Mouse (Mus musculus) gastrocnemius, adult 18-20 months (tissue): ENCODE data around the gene Ddah1. TPM values are rescaled to one million over a fixed set of nuclear protein-coding genes. Genes with fewer than 3 reads are reported as not detected.

Experiments
- DNase-seq: peaks from one replicate; pipeline ENCODE4 v3.0.0; 2021; ENCODE audit warnings: low spot score
- long read RNA-seq, 2 experiments: library from polyadenylated mRNA; stranded (forward); transcript quantifications; one replicate each; pipeline ENCODE4 v2.0.0; 2021
- total RNA-seq, 2 experiments: library from RNA; stranded (reverse); gene quantifications; 2 replicates each; pipeline ENCODE4 v1.2.3; 2021

The Ddah1 gene
- total RNA-seq, result 1 to 10 TPM; 2.7 to 4.4 TPM
- long read RNA-seq, experiment 1, result 0 reads
- long read RNA-seq, experiment 2, partial matches to known transcripts, result 1 of 4 reads
- long read RNA-seq, experiment 2, other reads (novel, unspliced or antisense), result 0 of 4 reads

DNA sequence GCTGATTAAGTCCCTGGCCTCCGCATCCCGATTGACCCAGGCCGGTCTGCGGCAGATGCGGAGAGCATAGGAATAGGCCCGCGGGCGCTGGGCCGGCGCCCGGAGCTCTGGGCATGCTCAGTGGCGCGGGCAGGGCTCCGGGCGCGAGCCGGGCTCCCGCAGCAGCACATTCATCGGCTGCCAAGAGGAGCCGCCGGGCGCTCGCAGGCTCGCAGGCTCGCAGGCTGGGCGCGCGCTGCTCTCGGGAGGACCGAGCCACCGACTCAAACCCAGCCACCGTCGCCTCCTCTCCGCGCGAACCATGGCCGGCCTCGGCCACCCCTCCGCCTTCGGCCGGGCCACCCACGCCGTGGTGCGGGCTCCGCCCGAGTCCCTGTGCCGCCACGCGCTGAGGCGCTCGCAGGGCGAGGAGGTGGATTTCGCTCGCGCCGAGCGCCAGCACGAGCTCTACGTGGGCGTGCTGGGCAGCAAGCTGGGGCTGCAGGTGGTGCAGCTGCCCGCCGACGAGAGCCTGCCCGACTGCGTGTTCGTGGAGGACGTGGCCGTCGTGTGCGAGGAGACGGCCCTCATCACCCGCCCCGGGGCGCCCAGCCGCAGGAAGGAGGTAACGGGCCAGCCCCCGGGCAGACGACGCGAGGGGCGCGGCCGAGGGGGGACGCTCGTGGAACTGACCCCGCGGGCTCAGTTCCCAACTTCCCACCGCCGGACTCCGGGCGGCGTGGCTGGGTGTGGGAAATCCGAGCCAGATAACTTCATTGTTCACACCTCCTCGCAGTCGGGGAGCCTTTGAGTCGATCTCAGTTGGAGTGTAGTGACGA, at the start of gene Ddah1:
Gene Ddah1 (plus strand): TSS at position 115 of the 818 bp plus-strand sequence.
- peak; percentile 46 for DNase-seq

GRCm38 (mm10) chr3:145715923-145716322, 42.6 kb upstream of the Ddah1 start:
- DNase-seq, result no peak

DNA sequence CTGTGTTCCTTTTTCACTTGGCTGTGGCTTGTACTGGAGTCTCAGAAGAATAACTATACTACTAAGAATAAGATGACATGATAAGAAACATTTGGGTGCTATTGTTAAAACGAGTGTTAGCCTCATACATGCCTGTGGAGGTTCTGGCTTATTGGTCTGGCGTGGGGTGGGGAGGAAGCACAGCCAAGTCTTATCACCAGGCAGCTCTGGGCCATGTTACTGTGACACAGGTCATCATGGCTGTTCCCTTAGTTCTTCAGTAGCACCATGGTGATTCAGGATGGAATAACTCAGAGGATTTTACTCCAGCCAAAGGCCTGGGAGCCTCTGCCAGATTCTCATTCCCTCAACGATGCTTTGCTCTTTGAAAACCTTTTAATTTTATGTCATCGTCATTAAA, 38.8 kb upstream of the Ddah1 start:
- DNase-seq, result no peak

DNA sequence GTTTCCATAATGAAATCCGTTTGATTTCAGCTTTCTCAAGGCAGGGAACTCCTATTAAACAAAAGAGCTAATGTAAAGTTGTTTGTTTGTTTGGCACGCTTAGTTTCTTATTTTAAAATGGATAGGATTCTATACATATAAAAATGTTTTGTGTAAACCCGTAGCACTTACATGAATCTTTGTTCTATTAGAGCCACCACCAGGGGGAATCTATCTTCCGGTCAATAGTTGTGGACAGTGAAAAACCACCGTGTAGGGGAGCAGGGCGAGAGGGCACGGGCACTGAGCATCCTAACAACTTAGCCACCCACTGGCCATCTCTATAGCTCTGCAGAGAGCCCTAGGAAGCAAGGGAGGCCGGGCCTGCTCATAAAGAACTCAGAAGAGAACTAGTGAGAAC, 33.4 kb upstream of the Ddah1 start:
- DNase-seq, result no peak

DNA sequence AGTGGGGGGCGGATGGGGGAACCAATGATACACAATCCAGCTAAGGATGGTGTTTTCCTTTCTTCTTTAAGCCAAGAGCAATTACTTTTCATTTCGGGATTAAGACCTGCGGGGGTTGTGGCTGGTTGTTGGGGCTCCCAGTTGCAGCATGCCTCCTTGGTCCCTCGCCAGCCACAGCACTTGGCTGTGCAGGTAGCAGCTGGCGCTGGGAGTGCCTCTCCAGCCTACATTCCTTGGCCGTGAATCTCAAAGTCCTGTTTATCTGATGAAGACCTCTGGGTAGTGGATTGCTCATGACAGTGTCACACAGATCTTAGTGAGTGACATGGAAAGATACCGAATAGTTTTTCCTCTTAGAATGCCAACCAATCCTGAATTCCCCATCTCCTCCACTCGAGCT, 30.1 kb upstream of the Ddah1 start:
- no peak for DNase-seq

GRCm38 (mm10) chr3:145729531-145729930, 28.9 kb upstream of the Ddah1 start:
- peak; percentile 61 for DNase-seq

DNA sequence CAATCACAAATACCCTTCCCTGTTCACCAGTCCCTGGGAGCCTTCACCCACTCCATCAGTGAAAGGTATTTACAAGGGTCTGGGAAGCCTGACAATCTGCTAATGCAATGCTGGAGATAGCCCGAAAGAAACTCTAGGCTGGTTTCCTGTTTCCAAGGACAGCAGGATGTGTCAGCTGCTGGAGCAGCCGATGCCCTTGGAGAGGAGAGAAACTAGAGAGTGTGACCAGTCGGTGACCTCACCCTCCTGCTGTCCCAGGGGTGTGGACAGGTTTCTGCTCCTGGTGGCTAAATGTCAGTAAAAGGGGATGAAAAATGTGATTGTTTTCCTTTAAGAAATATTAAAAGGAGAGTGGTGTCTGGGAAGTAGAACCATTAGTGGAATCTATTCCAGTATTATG, 28.4 kb upstream of the Ddah1 start:
- DNase-seq, result no peak

DNA sequence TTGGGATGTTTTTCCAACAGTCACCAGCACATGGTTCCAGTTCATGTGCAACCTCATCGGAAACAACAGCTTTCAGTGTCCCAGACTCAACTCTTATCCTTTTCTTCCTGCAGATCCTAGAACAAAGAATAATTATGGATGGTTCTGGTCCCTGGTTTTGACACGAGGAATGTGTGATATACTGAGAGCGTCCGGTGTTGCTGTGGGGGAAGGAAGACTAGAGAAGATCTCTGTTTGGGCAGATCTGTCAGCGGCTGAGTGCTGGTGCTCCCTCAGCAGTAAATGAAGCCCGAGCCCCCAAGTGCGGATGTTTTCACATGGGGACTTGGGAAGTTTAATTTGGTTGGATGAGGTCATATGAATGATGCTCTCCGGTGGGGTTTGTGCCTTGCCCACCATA, 23.6 kb upstream of the Ddah1 start:
- DNase-seq, result no peak

- no peak for DNase-seq
Measured at GRCm38 (mm10) chr3:145736562-145736961, 21.9 kb upstream of the Ddah1 start.

DNA sequence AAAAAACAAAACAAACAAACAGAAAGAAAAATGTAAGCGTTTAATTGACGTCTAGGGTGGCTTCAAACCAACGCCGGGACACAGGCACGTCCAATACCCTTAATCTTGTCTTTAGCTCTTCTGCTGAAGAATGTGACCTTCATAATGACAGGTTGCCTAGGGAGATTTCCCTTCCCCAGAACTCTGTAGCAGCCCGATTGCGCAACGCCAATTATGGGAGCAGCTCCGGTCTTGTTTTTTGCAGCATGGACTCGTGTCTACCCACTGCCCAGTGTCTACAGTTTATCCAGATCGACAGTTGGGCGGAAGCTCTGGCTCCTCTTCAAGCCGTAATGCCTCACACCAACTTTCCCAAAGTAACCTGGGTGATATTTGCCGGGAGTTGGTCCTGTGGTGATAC, 19.8 kb upstream of the Ddah1 start:
- no peak for DNase-seq

GRCm38 (mm10) chr3:145739904-145740303, 18.6 kb upstream of the Ddah1 start:
- DNase-seq, result no peak

GRCm38 (mm10) chr3:145743050-145743449, 15.4 kb upstream of the Ddah1 start:
- DNase-seq, result no peak

DNA sequence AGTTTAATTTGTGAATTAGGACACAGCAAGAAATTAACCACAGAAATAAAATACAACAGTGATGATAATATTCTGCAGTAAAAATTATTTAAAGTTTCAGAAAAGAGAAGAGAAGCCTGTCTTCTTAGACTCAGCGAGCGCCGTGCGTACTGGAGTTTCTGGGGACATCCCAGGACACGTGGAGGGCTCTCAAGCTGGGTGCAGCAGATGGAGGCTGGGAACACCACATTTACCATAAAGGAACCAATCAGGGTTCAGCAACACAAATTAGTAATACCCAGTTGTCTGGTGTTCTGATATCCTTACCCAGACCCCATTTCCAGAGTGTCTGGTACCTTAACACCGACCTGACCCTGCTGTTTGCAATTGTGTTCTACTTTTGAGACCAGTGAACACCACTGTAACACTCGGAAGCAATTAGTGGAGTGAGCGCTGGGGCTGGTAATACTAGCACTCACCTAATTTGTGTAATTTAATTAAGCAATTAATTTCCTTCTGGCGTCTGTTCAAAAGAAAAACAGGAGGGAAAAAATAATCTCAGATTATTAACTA, 14.9 kb upstream of the Ddah1 start:
- DNase-seq, result no peak

- no peak for DNase-seq
Measured at GRCm38 (mm10) chr3:145748626-145749025, 9.8 kb upstream of the Ddah1 start.

GRCm38 (mm10) chr3:145756457-145756856, 2.0 kb upstream of the Ddah1 start:
- no peak for DNase-seq

DNA sequence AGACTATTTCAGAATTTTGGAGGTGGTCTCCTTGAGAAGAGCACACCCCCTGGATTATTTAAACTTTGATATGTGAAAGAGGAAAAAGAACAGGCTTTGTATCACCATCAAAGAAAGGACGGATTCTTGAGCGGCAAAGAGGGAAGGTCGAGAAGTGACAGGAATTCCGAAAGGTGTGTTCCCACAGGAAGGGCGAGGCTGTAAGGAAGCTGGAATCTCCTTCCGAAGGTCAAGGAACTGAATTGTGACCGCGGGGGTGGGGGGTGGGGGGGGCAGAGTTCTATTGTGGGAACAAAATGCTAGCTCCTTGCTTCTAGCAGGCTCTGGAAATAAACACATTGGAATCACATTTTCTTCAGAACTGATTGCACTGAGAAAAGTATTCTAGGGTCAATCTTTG, 1.3 kb upstream of the Ddah1 start:
- DNase-seq, result no peak

DNA sequence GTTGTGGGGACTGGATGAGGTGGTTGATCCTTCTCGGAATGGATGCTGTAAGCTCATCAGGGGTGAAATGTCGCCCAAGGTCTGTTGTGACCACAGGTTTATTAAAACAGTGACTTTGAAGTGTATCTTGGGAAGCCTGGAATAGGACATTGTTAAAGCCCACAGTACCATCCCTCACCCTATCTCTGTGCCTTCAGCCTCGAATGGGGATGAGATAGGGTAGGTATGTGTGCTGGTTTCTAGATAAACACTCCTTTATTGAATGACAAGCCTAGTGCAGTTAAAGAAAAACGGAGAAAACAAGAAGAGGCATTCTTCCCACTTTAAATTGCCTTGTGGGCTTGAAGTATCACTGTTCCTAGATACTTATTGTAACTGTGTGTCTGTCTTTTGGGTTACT, 631 bp upstream of the Ddah1 start:
- no peak for DNase-seq

DNA sequence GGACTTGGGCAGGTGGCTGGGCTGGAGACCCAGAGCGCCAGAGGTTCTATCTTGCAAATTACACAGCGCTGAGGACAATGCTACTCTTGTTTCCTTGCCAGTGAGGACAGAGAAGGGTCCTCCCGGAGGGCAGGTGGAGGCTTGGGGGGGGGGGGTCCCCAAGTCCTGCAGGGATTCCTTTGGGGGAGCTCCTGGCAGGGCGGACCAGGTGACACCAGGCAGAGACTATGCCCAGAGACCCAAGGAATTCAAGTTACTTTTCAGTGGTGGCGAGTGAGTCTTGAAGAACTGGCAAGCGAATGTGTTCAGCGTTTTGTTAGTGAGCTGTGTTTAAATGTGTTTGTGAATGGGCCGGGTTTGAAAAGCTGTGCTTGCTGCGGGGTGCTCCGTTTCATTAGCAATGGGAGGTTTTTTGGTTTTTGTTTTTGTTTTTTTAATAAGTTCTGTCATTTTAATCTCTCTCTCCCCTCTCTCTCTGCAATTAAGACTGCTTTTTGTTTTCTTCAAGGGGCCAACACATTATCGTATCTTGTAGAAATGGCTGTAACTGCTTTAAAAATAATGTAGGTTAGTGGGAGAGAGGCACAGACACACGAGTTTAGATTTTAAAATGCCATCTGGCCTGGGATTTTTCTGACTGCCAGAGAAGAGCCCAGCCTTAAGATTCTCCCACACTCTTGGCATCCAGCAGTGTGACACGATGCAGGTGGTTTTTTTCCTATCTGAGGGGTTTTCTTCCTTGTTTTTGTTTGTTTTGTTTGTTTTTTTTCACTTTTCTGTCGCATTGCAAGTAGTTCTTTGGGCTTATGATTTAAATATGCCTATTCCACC, 1.1 kb downstream of the Ddah1 start:
- no peak for DNase-seq

DNA sequence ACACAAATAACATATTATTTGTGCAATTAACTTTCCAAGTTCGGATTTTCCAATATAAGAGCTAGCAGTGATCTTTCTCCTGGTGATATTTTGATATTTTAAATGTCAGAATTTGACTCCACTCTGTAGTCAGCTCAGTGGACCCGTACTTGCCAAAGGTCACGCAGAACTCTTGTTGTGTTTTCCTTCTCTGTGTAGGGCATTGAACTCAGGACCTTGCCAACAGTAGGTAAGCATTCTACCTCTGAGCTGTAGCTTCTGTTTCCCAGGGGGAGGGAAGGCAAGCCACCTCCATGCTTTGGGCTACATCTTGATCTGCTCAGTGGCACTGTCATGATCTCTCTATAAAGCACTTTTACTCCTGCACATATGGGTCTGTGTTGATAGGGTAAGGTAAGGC, 2.1 kb downstream of the Ddah1 start:
- DNase-seq, result no peak

DNA sequence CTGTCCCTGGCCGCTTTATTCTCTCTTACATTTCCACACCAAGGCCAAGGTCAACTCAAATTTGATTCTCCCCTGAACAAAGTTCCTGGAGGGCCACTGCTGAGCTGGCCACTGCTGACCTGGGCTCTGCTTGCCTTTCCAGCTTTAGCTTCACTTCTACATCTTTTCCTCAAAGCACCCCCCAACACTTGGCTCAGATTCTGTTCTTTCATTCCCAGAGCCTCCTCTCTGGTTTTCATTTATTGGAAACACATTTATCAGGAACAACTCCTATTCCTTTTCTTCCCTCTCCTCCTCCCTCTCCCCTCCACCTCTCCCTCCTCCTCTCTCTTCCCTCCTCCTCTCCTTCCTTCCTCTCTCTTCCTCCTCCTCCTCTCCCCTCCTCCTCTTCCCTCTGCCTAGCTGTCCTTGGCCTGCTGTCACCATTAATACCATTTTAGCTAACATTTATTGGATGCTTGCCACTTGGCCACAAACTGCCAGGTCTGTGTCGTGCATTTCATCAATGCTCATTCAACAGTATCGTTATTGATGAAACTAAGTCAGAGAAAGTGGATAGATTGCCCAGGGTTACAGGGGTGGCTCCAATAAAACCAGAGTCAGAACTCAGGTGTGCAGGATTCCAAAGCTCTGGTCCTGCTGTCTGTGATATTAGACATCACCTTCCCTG, 3.2 kb downstream of the Ddah1 start:
- no peak for DNase-seq

DNA sequence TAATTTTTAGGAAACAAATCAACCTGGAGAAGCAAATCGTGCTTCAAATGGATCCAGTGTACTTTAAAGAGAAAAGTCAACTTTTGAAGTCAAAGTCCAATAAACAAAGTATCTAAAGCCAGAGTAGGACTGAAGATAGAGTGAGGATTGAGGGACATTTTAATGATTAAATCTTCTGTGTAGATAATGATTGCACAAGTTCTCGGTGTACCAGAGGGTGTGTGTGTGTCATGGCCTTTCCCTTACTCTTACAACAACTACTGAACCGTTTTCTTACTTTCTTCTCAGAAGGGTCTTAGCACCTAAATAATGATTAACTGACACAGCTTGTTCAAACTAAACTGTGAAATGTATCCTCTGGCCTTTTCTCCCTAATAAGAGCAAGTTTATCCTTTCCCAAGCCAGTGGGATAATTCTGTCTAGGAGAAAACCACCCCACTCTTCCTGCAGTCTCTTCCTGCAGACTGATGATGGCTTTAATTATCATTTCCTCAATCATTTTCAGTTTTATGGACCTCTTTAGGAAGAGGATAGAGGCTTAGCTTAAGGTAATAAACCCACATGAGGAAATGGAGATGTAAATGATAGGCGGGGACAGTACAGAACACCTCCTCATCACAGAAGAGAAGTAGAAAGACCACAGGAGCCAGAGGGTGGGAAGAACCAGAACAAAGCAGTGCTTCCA, 4.6 kb downstream of the Ddah1 start:
- DNase-seq, result no peak
